Mouse (Mus musculus) heart, embryonic 12.5 days (tissue): ENCODE measurements at regions not wholly inside any gene's neighbourhood (a gene's known extent, or its start where the extent isn't known, plus 50 kb on each side); places are given as distances from the start of the nearest gene placed in this dataset.

Source experiments
- ATAC-seq: fragments of 200-750 bp; cut with Nextera tagmentation; 2 replicates; pipeline ENCODE4 v1.8.0; 2017; ENCODE audit warnings: moderate TSS enrichment, moderate library complexity; ENCODE audit not compliant: insufficient number of reproducible peaks, low FRiP score
- H3K27ac ChIP-seq: fragments of 300-500 bp; sonication (generic); 2 replicates; pipeline ENCODE4 v1.5.1; 2016; ENCODE audit warnings: mild to moderate bottlenecking, moderate library complexity; ENCODE audit not compliant: poor library complexity, severe bottlenecking
- H3K27me3 ChIP-seq: fragments of 300-500 bp; sonication (generic); replicated peaks from 2 replicates; pipeline ENCODE4 v1.6.1; 2016; ENCODE audit warnings: mild to moderate bottlenecking, moderate library complexity
- H3K36me3 ChIP-seq: fragments of 300-500 bp; sonication (generic); 2 replicates; pipeline ENCODE4 v1.6.1; 2016; ENCODE audit warnings: mild to moderate bottlenecking, moderate library complexity
- H3K4me1 ChIP-seq: fragments of 300-500 bp; sonication (generic); replicated peaks from 2 replicates; pipeline ENCODE4 v1.6.1; 2016; ENCODE audit warnings: mild to moderate bottlenecking
- H3K4me2 ChIP-seq: fragments of 300-500 bp; sonication (generic); 2 replicates; pipeline ENCODE4 v1.6.1; 2016; ENCODE audit warnings: mild to moderate bottlenecking, moderate library complexity
- H3K4me3 ChIP-seq: fragments of 300-500 bp; sonication (generic); 2 replicates; pipeline ENCODE4 v1.5.1; 2016; ENCODE audit warnings: mild to moderate bottlenecking
- H3K9ac ChIP-seq: fragments of 300-500 bp; sonication (generic); 2 replicates; pipeline ENCODE4 v1.6.1; 2016; ENCODE audit warnings: mild to moderate bottlenecking, moderate library complexity
- H3K9me3 ChIP-seq: fragments of 300-500 bp; sonication (generic); replicated peaks from 2 replicates; pipeline ENCODE4 v1.6.1; 2016; ENCODE audit warnings: mild to moderate bottlenecking, moderate library complexity
- WGBS: fragments of 180-500 bp; shearing (Covaris S2); methylation state at CpG from one replicate; pipeline ENCODE4 v1.1.7; 2016; 5-methylcytosine and 5-hydroxymethylcytosine counted together

DNA sequence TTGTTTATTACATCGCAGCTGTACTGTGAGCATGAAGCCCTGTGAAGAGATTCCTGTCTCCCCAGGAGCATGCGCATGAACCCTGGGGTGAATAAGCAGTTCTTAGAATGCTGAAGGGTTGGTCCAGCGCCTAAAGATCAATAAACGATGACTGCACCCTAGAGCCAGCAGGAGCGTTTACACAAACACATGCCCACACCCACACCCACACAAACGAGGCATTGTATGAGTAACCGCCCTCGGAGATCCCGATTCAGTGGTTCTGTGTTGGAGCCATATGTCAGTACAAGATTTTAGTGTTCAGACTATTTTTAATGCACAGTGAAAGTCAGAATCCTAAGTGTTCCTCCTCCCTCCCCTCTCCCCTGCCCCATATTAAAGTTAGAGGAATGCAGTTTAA is 57.3 kb downstream of the Edn1 start:
- Histone ChIP-seq H3K36me3 (no peaks in the 10 kb centered on the region), H3K4me2 (no peak overlapping the region), H3K4me3 (no peak overlapping the region), H3K27ac (no peak overlapping the region), H3K9me3 (no peaks in the 10 kb centered on the region), H3K9ac (no peak overlapping the region), H3K4me1 (no peaks in the 10 kb centered on the region), H3K27me3 (no peaks in the 10 kb centered on the region)
- ATAC-seq, result no peak
- 81% methylated on average over 9 of the region's 9 CpGs for WGBS

DNA sequence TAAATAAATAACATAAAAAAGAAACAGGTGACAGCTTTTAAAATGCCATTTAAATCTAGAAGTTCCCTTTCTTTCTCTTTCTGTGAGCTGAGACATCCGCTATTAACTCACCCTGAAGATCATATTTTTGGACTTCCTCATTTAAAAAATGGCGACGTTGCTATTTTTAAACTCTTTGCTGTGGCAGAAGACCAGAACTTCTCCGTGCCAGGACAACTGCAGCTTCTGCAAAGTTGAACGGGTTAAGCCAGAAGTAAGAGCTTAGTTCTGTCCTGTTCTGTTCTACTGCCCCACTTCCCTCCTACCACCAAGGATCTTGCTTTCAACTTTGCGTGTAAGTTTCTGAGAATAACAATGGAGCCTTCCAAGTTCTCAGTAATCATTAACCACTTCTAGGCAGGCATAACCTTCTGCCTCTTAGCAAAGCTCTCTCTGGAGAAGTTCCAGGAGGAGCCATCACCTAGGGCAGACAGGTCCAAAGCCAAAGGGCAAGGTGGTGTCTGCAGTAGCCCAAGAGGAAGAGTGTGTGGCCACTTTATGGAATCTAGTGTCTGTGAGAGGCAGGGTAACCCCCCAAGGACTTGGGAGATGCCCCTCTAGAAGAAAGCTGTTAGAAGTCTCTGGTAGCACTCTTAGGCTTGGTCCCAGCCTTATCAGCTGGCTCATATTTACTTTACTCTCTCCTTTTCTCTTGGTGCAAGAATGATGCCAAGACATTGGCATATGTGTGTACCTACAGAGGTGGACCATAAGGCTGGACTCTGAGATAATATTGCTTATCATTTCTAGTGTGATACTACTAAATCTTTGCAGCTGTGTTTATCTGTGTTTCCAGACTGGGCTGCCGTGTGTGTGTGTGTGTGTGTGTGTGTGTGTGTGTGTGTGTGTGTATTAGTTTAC is 66.6 kb downstream of the Edn1 start:
- no peak overlapping the region for H3K9ac ChIP-seq
- H3K9me3 ChIP-seq, result no peaks in the 10 kb centered on the region; the same call in 1 of the 2 replicates
- ATAC-seq, result no peak
- no peaks in the 10 kb centered on the region for H3K36me3 ChIP-seq
- WGBS, result 70% methylated on average over 7 of the region's 7 CpGs
- 0 out of 2 replicates have a peak, but pooled peaks cover 3% of the 10 kb centered on the region for H3K4me1 ChIP-seq
- H3K4me3 ChIP-seq, result no peak overlapping the region
- no peaks in the 10 kb centered on the region for H3K27me3 ChIP-seq
- no peak overlapping the region for H3K27ac ChIP-seq
- no peak overlapping the region for H3K4me2 ChIP-seq

DNA sequence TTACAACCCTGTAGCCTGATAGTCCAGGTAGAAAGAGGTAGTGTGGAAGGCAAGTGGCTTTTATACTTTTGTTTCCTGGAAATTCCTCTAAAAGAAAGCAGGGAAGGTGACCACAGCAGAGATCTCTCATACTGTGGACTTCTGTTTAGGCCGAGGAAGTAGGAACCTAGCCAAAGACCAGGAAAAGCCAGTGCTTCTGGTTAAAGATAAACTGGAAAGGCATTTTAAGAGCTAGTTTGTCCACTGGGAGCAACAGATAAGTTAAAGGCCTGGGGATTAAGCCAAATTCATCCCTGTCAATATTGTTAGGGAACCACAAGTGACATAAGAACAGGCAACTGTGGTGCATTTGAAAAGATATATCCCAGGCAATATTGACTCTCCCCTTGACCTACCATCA is 68.5 kb downstream of the Edn1 start:
- H3K9ac ChIP-seq, result no peak overlapping the region
- no peak overlapping the region for H3K4me3 ChIP-seq
- H3K9me3 ChIP-seq, result no peaks in the 10 kb centered on the region; the same call in 1 of the 2 replicates
- H3K36me3 ChIP-seq, result no peaks in the 10 kb centered on the region
- no peak overlapping the region for H3K4me2 ChIP-seq
- no peaks in the 10 kb centered on the region for H3K27me3 ChIP-seq
- WGBS, result 28% methylated on average over 1 of the region's 1 CpGs
- no peak overlapping the region for H3K27ac ChIP-seq
- ATAC-seq, result no peak
- 0 out of 2 replicates have a peak, but pooled peaks cover 3% of the 10 kb centered on the region for H3K4me1 ChIP-seq

DNA sequence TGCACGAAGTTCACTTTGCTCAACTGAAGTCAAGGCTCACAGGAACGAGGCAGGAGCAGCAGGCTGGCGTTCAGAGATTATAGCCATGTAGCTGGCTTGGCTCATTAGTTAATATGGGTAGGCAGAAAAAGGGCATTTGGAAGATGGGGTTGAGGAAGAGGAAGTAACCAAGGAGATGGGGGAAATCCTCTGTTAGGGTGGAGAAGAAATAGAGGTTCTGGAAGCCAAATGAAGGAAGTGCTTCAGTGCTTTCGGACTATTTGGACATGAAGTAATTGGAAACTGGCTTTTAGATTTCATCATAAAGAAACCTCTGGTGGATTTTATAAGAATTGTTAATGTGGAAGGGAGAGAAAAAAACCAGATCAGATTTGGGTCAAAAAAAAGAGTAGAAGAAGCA is 70.9 kb downstream of the Edn1 start:
- Histone ChIP-seq H3K4me1 (0 out of 2 replicates have a peak, but pooled peaks cover 3% of the 10 kb centered on the region), H3K9me3 (no peaks in the 10 kb centered on the region), H3K27me3 (no peaks in the 10 kb centered on the region), H3K27ac (no peak overlapping the region), H3K4me3 (no peak overlapping the region), H3K36me3 (no peaks in the 10 kb centered on the region), H3K4me2 (no peak overlapping the region), H3K9ac (no peak overlapping the region)
- no peak for ATAC-seq
- WGBS, result 87% methylated on average over 4 of the region's 4 CpGs

DNA sequence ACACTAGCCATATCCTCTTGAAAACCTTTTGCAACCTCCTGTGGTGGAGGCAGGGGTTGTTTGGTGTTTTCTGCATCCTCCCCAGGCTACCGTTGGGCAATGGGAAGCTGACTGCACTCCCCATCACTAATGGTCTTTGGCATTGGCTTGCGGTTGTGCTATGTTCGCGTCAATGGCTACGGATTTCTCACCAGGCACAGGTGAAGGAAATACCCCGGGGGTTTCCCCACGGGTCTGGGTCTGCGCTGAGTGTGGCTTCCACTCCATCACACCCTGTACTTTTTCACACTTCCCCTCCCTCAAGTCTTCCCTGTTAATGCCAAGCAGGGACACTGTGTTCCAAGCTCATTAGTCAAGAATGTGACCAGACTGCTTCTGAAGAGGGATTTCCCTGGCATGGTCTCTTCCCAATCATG is 72.9 kb downstream of the Edn1 start:
- no peak for ATAC-seq
- Histone ChIP-seq H3K4me2 (no peak overlapping the region), H3K4me3 (no peak overlapping the region), H3K9ac (no peak overlapping the region), H3K27me3 (no peaks in the 10 kb centered on the region), H3K27ac (no peak overlapping the region), H3K9me3 (no peaks in the 10 kb centered on the region), H3K4me1 (no peaks in the 10 kb centered on the region), H3K36me3 (no peaks in the 10 kb centered on the region)
- WGBS, result 76% methylated on average over 8 of the region's 8 CpGs

- H3K4me3 ChIP-seq, result no peak overlapping the region
- H3K36me3 ChIP-seq, result no peaks in the 10 kb centered on the region
- no peak for ATAC-seq
- H3K4me2 ChIP-seq, result no peak overlapping the region
- no peaks in the 10 kb centered on the region for H3K27me3 ChIP-seq
- H3K27ac ChIP-seq, result no peak overlapping the region
- H3K9ac ChIP-seq, result no peak overlapping the region
- 65% methylated on average over 6 of the region's 6 CpGs for WGBS
- H3K4me1 ChIP-seq, result 0 out of 2 replicates have a peak, but pooled peaks cover 3% of the 10 kb centered on the region
- H3K9me3 ChIP-seq, result no peaks in the 10 kb centered on the region
Measured at GRCm38 (mm10) chr13:42379675-42380074, 78.4 kb downstream of the Edn1 start.

DNA sequence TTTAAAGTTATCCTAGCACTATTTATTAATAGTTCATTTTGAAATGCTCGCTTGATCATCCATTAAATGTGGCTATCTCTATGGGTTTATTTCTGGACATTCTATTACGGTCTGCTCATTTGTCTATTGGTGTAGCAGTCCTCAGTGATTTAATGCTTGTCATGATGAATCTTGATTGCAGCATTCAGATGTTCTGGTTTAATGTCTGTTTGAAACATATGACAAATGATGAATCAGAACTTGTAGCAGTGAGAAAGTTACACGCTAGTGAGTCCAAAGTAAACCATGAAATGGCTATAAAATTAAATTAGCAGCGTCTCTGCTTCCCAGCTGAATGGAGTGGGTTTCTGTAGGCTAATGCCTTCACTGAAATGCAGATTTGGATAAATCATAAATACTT is 81.8 kb downstream of the Edn1 start:
- H3K27ac ChIP-seq, result no peak overlapping the region
- no peaks in the 10 kb centered on the region for H3K9me3 ChIP-seq
- WGBS, result 82% methylated on average over 4 of the region's 4 CpGs
- no peaks in the 10 kb centered on the region for H3K27me3 ChIP-seq
- H3K9ac ChIP-seq, result no peak overlapping the region
- no peak overlapping the region for H3K4me2 ChIP-seq
- H3K4me3 ChIP-seq, result no peak overlapping the region
- no peak for ATAC-seq
- H3K4me1 ChIP-seq, result 0 out of 2 replicates have a peak, but pooled peaks cover 3% of the 10 kb centered on the region
- H3K36me3 ChIP-seq, result no peaks in the 10 kb centered on the region

DNA sequence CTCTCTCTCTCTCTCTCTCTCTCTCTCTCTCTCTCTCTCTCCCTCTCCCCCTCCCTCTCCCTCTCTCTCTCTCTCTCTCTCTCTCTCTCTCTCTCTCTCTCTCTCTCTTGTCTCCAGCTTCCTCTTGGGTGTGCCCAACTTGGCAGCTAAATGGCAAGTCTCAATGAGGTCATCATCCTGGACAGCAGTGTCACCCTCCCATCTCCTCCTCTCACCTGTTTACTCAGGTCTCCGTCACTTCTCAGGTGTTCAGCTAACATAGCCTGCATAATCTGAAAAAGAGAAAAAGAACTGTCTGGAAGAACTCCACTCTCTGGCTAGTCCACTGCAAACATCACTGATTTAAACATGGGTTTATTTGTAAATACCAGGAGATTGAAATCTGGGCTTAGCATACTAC is 89.1 kb downstream of the Edn1 start:
- no peak overlapping the region for H3K9ac ChIP-seq
- H3K27ac ChIP-seq, result no peak overlapping the region
- no peaks in the 10 kb centered on the region for H3K4me1 ChIP-seq
- no peak overlapping the region for H3K4me3 ChIP-seq
- 86% methylated on average over 1 of the region's 1 CpGs for WGBS
- H3K9me3 ChIP-seq, result no peaks in the 10 kb centered on the region
- no peak for ATAC-seq
- H3K36me3 ChIP-seq, result no peaks in the 10 kb centered on the region
- no peaks in the 10 kb centered on the region for H3K27me3 ChIP-seq
- no peak overlapping the region for H3K4me2 ChIP-seq

DNA sequence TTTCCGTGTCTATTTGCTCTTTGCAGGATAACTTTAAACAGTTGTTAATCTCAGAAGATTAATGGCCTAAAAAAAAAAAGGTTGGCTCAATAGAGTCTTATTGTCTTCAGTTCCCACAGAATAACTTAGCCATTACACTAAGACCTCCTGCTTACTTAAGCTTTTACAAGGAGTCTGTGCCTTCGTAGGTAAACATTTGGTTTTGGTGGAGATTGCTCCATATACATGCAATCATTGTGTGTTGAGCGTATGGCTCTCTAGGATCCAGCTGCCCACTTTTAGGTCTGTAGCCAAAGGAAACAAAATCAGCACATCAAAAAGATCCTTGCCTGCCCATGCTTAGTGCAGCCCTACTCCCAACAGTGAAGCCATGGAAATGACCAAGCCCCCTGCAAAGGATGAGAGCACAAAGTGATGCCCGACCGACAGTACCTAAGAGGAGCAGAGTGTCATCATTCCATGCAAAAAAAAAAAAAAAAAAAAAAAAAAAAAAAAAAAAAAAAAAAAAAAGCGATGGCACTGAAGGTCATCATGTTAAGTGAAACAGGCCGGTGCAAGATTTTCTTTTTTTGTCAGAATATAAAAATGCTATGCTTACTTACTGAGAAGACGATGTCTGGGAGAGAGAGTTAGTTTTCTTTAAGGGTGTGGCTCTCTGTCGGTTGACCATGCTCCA is 90.2 kb downstream of the Edn1 start:
- WGBS, result 75% methylated on average over 9 of the region's 9 CpGs
- Histone ChIP-seq H3K27ac (no peak overlapping the region), H3K4me1 (no peaks in the 10 kb centered on the region), H3K9ac (no peak overlapping the region), H3K4me2 (no peak overlapping the region), H3K27me3 (no peaks in the 10 kb centered on the region), H3K36me3 (no peaks in the 10 kb centered on the region), H3K4me3 (no peak overlapping the region), H3K9me3 (no peaks in the 10 kb centered on the region)
- ATAC-seq, result no peak

- no peak for ATAC-seq
- no peaks in the 10 kb centered on the region for H3K27me3 ChIP-seq
- 90% methylated on average over 7 of the region's 7 CpGs for WGBS
Measured at GRCm38 (mm10) chr13:42392701-42393100, 91.4 kb downstream of the Edn1 start.

DNA sequence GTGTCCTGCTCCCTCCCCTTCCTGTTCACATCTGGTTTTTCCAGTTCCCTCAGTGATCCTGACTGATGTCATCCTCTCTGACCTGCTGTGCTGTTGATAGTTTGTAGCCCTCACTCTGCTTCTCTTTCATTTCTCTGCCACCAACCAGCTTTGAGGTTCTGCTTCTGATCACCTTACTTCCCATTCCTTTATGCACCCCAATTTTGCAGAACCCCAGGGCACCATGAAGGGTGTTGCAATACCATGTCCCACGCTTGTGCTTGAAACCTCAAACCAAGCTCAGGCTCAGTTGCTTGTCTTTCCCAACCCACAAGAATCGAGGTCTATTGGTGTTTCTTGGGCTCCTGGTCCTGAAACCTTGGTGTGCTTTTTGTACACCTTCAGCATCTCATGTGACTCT is 93.3 kb downstream of the Edn1 start:
- no peak overlapping the region for H3K9ac ChIP-seq
- 73% methylated on average over 2 of the region's 2 CpGs for WGBS
- H3K4me2 ChIP-seq, result no peak overlapping the region
- H3K9me3 ChIP-seq, result no peaks in the 10 kb centered on the region
- no peak overlapping the region for H3K27ac ChIP-seq
- no peak for ATAC-seq
- H3K4me1 ChIP-seq, result 0 out of 2 replicates have a peak, but pooled peaks cover 4% of the 10 kb centered on the region
- no peaks in the 10 kb centered on the region for H3K27me3 ChIP-seq
- no peaks in the 10 kb centered on the region for H3K36me3 ChIP-seq
- H3K4me3 ChIP-seq, result no peak overlapping the region

More at GRCm38 (mm10) chr13:42392701-42393100, 91.4 kb downstream of the Edn1 start:
- no peaks in the 10 kb centered on the region for H3K4me1 ChIP-seq
- no peak overlapping the region for H3K27ac ChIP-seq
- no peaks in the 10 kb centered on the region for H3K36me3 ChIP-seq
- H3K4me3 ChIP-seq, result no peak overlapping the region
- H3K4me2 ChIP-seq, result no peak overlapping the region
- no peaks in the 10 kb centered on the region for H3K9me3 ChIP-seq
- H3K9ac ChIP-seq, result no peak overlapping the region
